ENCODE assay signal across 14 mouse cellular contexts in the genomic region with DNA sequence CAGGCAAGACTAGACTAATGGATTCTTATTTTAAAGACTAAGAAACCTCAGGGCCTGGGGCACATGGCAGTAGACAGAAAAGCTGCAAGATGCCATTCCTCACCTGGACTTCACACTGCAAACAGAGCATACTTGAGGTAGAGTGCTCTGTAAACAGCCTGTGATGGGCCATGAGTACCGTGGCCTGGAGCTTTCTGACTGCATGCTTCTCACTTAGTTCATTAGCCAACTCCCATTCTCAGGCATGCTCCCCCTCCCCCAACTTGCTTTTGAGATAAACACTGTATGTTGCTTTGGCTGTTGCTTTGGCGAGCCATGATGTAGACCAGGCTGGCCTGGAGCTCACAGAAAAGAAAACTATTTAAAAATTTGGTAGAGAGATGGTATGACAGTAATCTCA. TPM values are rescaled to one million over a fixed set of nuclear protein-coding genes. Genes with fewer than 3 reads are reported as not detected.
DNase-seq lines count a peak whose midpoint lies in the region; ATAC-seq and TF ChIP-seq lines count a peak whose summit lies in the region.
"Had no signal": no experiment of that assay in that cellular context is flagged by ENCODE, and none has a peak within 500 bp of the region (broad histone marks: within the 10 kb centered on the region; RNA-seq: fewer than 3 reads in every experiment).

No protein-coding gene starts in this region.

- WGBS in midbrain, embryonic 10.5 days = 68% methylated on average over 2 of the region's 2 CpGs
- 76% methylated on average over 2 of the region's 2 CpGs for WGBS in midbrain, postnatal 0 days
- WGBS in liver, embryonic 11.5 days = 27% methylated on average over 2 of the region's 2 CpGs
- 23% methylated on average over 2 of the region's 2 CpGs for WGBS in lung, embryonic 15.5 days
- WGBS in intestine, postnatal 0 days = 31% methylated on average over 2 of the region's 2 CpGs

- H3K9ac ChIP-seq in midbrain, postnatal 0 days (replicated peaks; ENCODE audit: low read length, poor library complexity, severe bottlenecking) = no peak overlapping the region
- no peak overlapping the region for H3K9ac ChIP-seq in liver, embryonic 11.5 days (ENCODE audit: low read depth, low read length)
- no peak overlapping the region for H3K9ac ChIP-seq in lung, embryonic 15.5 days
- no peak overlapping the region for H3K9ac ChIP-seq in intestine, postnatal 0 days (ENCODE audit: low read depth, low read length)
- H3K9ac ChIP-seq: stomach, embryonic 15.5 days had no signal

- no peak overlapping the region for H3K4me3 ChIP-seq in midbrain, embryonic 10.5 days
- H3K4me3 ChIP-seq in midbrain, postnatal 0 days (ENCODE audit: low read depth, low read length) = no peak overlapping the region
- H3K4me3 ChIP-seq in liver, embryonic 11.5 days (ENCODE audit: low read depth, low read length) = no peak overlapping the region
- no peak overlapping the region for H3K4me3 ChIP-seq in lung, embryonic 15.5 days
- no peak overlapping the region for H3K4me3 ChIP-seq in intestine, postnatal 0 days (ENCODE audit: low read depth, low read length)
- H3K4me3 ChIP-seq: myocyte; stomach, embryonic 15.5 days had no signal

- TF ChIP-seq CTCF in midbrain, postnatal 0 days (IDR thresholded peaks at IDR 0.05) = no peak
- no peak for TF ChIP-seq CTCF in intestine, postnatal 0 days (IDR thresholded peaks at IDR 0.05; ENCODE audit: low read depth)

- no peaks in the 10 kb centered on the region for H3K36me3 ChIP-seq in midbrain, embryonic 10.5 days
- H3K36me3 ChIP-seq in midbrain, postnatal 0 days (ENCODE audit: insufficient read depth, low read length) = no peaks in the 10 kb centered on the region
- H3K36me3 ChIP-seq in liver, embryonic 11.5 days (ENCODE audit: control insufficient read depth, insufficient read depth, low read length) = no peaks in the 10 kb centered on the region
- no peaks in the 10 kb centered on the region for H3K36me3 ChIP-seq in lung, embryonic 15.5 days
- no peaks in the 10 kb centered on the region for H3K36me3 ChIP-seq in intestine, postnatal 0 days (ENCODE audit: control insufficient read depth, insufficient read depth)
- H3K36me3 ChIP-seq: stomach, embryonic 15.5 days had no signal

- ATAC-seq in midbrain, postnatal 0 days (ENCODE audit: low FRiP score) = no peak
- no peak for ATAC-seq in liver, embryonic 11.5 days (replicated peaks; ENCODE audit: low FRiP score)
- no peak for ATAC-seq in lung, embryonic 15.5 days (ENCODE audit: borderline replicate concordance, extremely low read depth, low FRiP score, low TSS enrichment)
- no peak for ATAC-seq in intestine, postnatal 0 days
- ATAC-seq: hindbrain, embryonic 16.5 days had no signal

- peaks cover 54% of the 10 kb centered on the region for H3K4me1 ChIP-seq in midbrain, embryonic 10.5 days
- peaks cover 12% of the 10 kb centered on the region for H3K4me1 ChIP-seq in midbrain, postnatal 0 days (ENCODE audit: insufficient read depth, low read length)
- H3K4me1 ChIP-seq in liver, embryonic 11.5 days (replicated peaks; ENCODE audit: control insufficient read depth, insufficient read depth, low read length) = peaks cover 60% of the 10 kb centered on the region
- H3K4me1 ChIP-seq in lung, embryonic 15.5 days = peaks cover 76% of the 10 kb centered on the region
- H3K4me1 ChIP-seq in intestine, postnatal 0 days (replicated peaks; ENCODE audit: control insufficient read depth, insufficient read depth, low read length) = peaks cover 15% of the 10 kb centered on the region; the same call in 1 of the 2 replicates

- no peaks in the 10 kb centered on the region for H3K9me3 ChIP-seq in midbrain, embryonic 10.5 days (replicated peaks)
- no peaks in the 10 kb centered on the region for H3K9me3 ChIP-seq in midbrain, postnatal 0 days (ENCODE audit: low read length)
- H3K9me3 ChIP-seq in liver, embryonic 11.5 days (ENCODE audit: control insufficient read depth, low read length) = no peaks in the 10 kb centered on the region
- H3K9me3 ChIP-seq in lung, embryonic 15.5 days = no peaks in the 10 kb centered on the region
- no peaks in the 10 kb centered on the region for H3K9me3 ChIP-seq in intestine, postnatal 0 days (ENCODE audit: control insufficient read depth)
- H3K9me3 ChIP-seq: stomach, embryonic 15.5 days had no signal

- no peak overlapping the region for H3K4me2 ChIP-seq in midbrain, postnatal 0 days (ENCODE audit: low read depth, low read length, poor library complexity, severe bottlenecking)
- H3K4me2 ChIP-seq in liver, embryonic 11.5 days = no peak overlapping the region
- no peak overlapping the region for H3K4me2 ChIP-seq in lung, embryonic 15.5 days
- no peak overlapping the region for H3K4me2 ChIP-seq in intestine, postnatal 0 days (replicated peaks; ENCODE audit: low read depth)
- H3K4me2 ChIP-seq: stomach, embryonic 15.5 days had no signal

- no peak for DNase-seq in midbrain, embryonic 10.5 days (ENCODE audit: low spot score)
- no peak for DNase-seq in midbrain, postnatal 0 days (ENCODE audit: low spot score)
- no peak for DNase-seq in liver, embryonic 11.5 days (ENCODE audit: low spot score)
- no peak for DNase-seq in layer of hippocampus, adult 9-11 months
- DNase-seq in kidney, adult 11 months = no peak
- DNase-seq: cerebellum, adult 11-12 months; kidney, adult 9 months; retina, postnatal 1 day had no signal

- no peaks in the 10 kb centered on the region for H3K27me3 ChIP-seq in midbrain, embryonic 10.5 days (ENCODE audit: low read depth, poor library complexity, severe bottlenecking)
- no peaks in the 10 kb centered on the region for H3K27me3 ChIP-seq in midbrain, postnatal 0 days (ENCODE audit: insufficient read depth, low read length)
- no peaks in the 10 kb centered on the region for H3K27me3 ChIP-seq in liver, embryonic 11.5 days (replicated peaks; ENCODE audit: control insufficient read depth, insufficient read depth, low read length)
- H3K27me3 ChIP-seq in lung, embryonic 15.5 days = no peaks in the 10 kb centered on the region
- no peaks in the 10 kb centered on the region for H3K27me3 ChIP-seq in intestine, postnatal 0 days (replicated peaks; ENCODE audit: control insufficient read depth, insufficient read depth, low read length)
- H3K27me3 ChIP-seq: stomach, embryonic 15.5 days had no signal

- peak overlapping the region; percentile 55 for H3K27ac ChIP-seq in midbrain, embryonic 10.5 days (replicated peaks)
- H3K27ac ChIP-seq in midbrain, postnatal 0 days (ENCODE audit: low read depth, low read length) = no peak overlapping the region
- peak overlapping the region; percentile 13 for H3K27ac ChIP-seq in liver, embryonic 11.5 days (ENCODE audit: low read depth, low read length)
- peak overlapping the region; percentile 98 for H3K27ac ChIP-seq in lung, embryonic 15.5 days
- H3K27ac ChIP-seq in intestine, postnatal 0 days (ENCODE audit: low read depth, low read length) = no peak overlapping the region
- H3K27ac ChIP-seq: stomach, embryonic 15.5 days had no signal

RNA-seq across cellular contexts. Expression of gene Scd2, which starts 7.4 kb away (rescaled TPM):
- polyA plus RNA-seq in midbrain, embryonic 10.5 days (2016; fragmentation: Nextera tagmentation; extraction: Ambion mirVana) = 326 and 382 TPM in 2 replicates
- 905 and 948 TPM in 2 replicates for total RNA-seq in midbrain, postnatal 0 days (2014; rRNA removed)
- 224 and 226 TPM in 2 replicates for polyA plus RNA-seq in midbrain, postnatal 0 days (2015; fragmentation: Nextera tagmentation; extraction: Ambion mirVana)
- 212 and 231 TPM in 2 replicates for polyA plus RNA-seq in liver, embryonic 11.5 days (2014; fragmentation: Nextera tagmentation; extraction: Ambion mirVana)
- polyA plus RNA-seq in lung, embryonic 15.5 days (2015; fragmentation: Nextera tagmentation; extraction: Ambion mirVana) = 210 and 224 TPM in 2 replicates
- polyA plus RNA-seq in intestine, postnatal 0 days (2015; fragmentation: Nextera tagmentation; extraction: Ambion mirVana) = 35.6 and 42.1 TPM in 2 replicates

RNA-seq across cellular contexts. Expression of gene Scd4, which starts 46.8 kb away (rescaled TPM):
- polyA plus RNA-seq in midbrain, embryonic 10.5 days (2016; fragmentation: Nextera tagmentation; extraction: Ambion mirVana) = 0.06 TPM in 1 of 2 replicates, not detected in the other
- total RNA-seq in midbrain, postnatal 0 days (2014; rRNA removed) = 0.33 and 0.44 TPM in 2 replicates
- 0.17 TPM in 1 of 2 replicates, not detected in the other for polyA plus RNA-seq in midbrain, postnatal 0 days (2015; fragmentation: Nextera tagmentation; extraction: Ambion mirVana)
- 0.06 and 0.16 TPM in 2 replicates for polyA plus RNA-seq in liver, embryonic 11.5 days (2014; fragmentation: Nextera tagmentation; extraction: Ambion mirVana)
- 0.15 and 0.35 TPM in 2 replicates for polyA plus RNA-seq in lung, embryonic 15.5 days (2015; fragmentation: Nextera tagmentation; extraction: Ambion mirVana)
- 0.04 TPM in 1 of 2 replicates, not detected in the other for polyA plus RNA-seq in intestine, postnatal 0 days (2015; fragmentation: Nextera tagmentation; extraction: Ambion mirVana)
- polyA plus RNA-seq: forebrain, embryonic 11.5 days had no signal

Comparison
In these comparisons a context has a peak if more than half of its experiments do, and no peak if none do; other contexts are left out.
1. H3K27ac ChIP-seq: peak in midbrain, embryonic 10.5 days (single experiment), liver, embryonic 11.5 days (single experiment) and lung, embryonic 15.5 days (single experiment); none in midbrain, postnatal 0 days (single experiment) and intestine, postnatal 0 days (single experiment).